23 mouse cellular contexts compared by ENCODE assay signal in genomic region chr4:107622296-107622695, GRCm38 (mm10).
DNase-seq lines count a peak whose midpoint lies in the region; ATAC-seq lines count a peak whose summit lies in the region.
"Had no signal": no experiment of that assay in that cellular context is flagged by ENCODE, and none has a peak within 500 bp of the region (broad histone marks: within the 10 kb centered on the region; RNA-seq: fewer than 3 reads in every experiment).

No protein-coding gene starts in this region.

- no peak overlapping the region for H3K4me2 ChIP-seq in hindbrain, embryonic 15.5 days
- H3K4me2 ChIP-seq in hindbrain, embryonic 12.5 days (replicated peaks) = no peak overlapping the region
- no peak overlapping the region for H3K4me2 ChIP-seq in neural tube, embryonic 12.5 days (replicated peaks)
- H3K4me2 ChIP-seq: embryonic facial prominence, embryonic 12.5 days; midbrain, embryonic 12.5 days; stomach, embryonic 15.5 days had no signal

- H3K27me3 ChIP-seq in hindbrain, embryonic 15.5 days = no peaks in the 10 kb centered on the region
- no peaks in the 10 kb centered on the region for H3K27me3 ChIP-seq in hindbrain, embryonic 12.5 days
- no peaks in the 10 kb centered on the region for H3K27me3 ChIP-seq in neural tube, embryonic 12.5 days (replicated peaks)
- H3K27me3 ChIP-seq: CH12.LX; Patski; stomach, embryonic 15.5 days had no signal

- no peaks in the 10 kb centered on the region for H3K36me3 ChIP-seq in hindbrain, embryonic 15.5 days
- no peaks in the 10 kb centered on the region for H3K36me3 ChIP-seq in hindbrain, embryonic 12.5 days
- H3K36me3 ChIP-seq in neural tube, embryonic 12.5 days = no peaks in the 10 kb centered on the region
- H3K36me3 ChIP-seq: embryonic facial prominence, embryonic 12.5 days; G1E; limb, embryonic 10.5 days; midbrain, embryonic 12.5 days; stomach, embryonic 15.5 days had no signal

- peak; percentile 31; the same call in 1 of the 2 replicates for ATAC-seq in hindbrain, embryonic 15.5 days (ENCODE audit: low FRiP score, low read depth)
- no peak for ATAC-seq in hindbrain, embryonic 12.5 days (ENCODE audit: low FRiP score)
- 0 out of 2 replicates have a peak, but pooled peaks have one; percentile 2 for ATAC-seq in neural tube, embryonic 12.5 days (ENCODE audit: low FRiP score, low read depth)
- ATAC-seq in cerebellum, adult (ENCODE audit: insufficient number of reproducible peaks, low FRiP score, low TSS enrichment) = no peak
- ATAC-seq: inflammation-experienced regulatory T-cells, adult 6 months; Patski had no signal

- 0 out of 2 replicates have a peak overlapping the region, but pooled peaks have one; percentile 40 for H3K27ac ChIP-seq in hindbrain, embryonic 15.5 days (replicated peaks)
- no peak overlapping the region for H3K27ac ChIP-seq in hindbrain, embryonic 12.5 days
- no peak overlapping the region for H3K27ac ChIP-seq in neural tube, embryonic 12.5 days
- H3K27ac ChIP-seq: embryonic facial prominence, embryonic 12.5 days; heart, adult 2 months; macrophage; midbrain, embryonic 12.5 days; stomach, embryonic 15.5 days had no signal

- DNase-seq in neural tube, embryonic 10.5 days (ENCODE audit: extremely low spot score, low spot score) = no peak
- DNase-seq in kidney, postnatal 14 days = peak; percentile 34
- no peak for DNase-seq in layer of hippocampus, adult 11-12 months (ENCODE audit: low spot score)
- DNase-seq: B cell, adult 2 months; cerebellum, adult 11-12 months; cerebellum, postnatal 25 days; gastrocnemius, postnatal 36 days; heart, adult 2 months; liver; thymus, postnatal 25 days had no signal

- peaks cover 33% of the 10 kb centered on the region for H3K4me1 ChIP-seq in hindbrain, embryonic 15.5 days (replicated peaks)
- H3K4me1 ChIP-seq in hindbrain, embryonic 12.5 days = peaks cover 44% of the 10 kb centered on the region
- peaks cover 24% of the 10 kb centered on the region for H3K4me1 ChIP-seq in neural tube, embryonic 12.5 days
- H3K4me1 ChIP-seq: stomach, embryonic 15.5 days had no signal

- no peaks in the 10 kb centered on the region for H3K9me3 ChIP-seq in hindbrain, embryonic 15.5 days
- no peaks in the 10 kb centered on the region for H3K9me3 ChIP-seq in hindbrain, embryonic 12.5 days (replicated peaks)
- H3K9me3 ChIP-seq in neural tube, embryonic 12.5 days = no peaks in the 10 kb centered on the region
- H3K9me3 ChIP-seq: embryonic facial prominence, embryonic 12.5 days; G1E; limb, embryonic 10.5 days; midbrain, embryonic 12.5 days; stomach, embryonic 15.5 days had no signal

- no peak overlapping the region for H3K9ac ChIP-seq in hindbrain, embryonic 15.5 days
- H3K9ac ChIP-seq in hindbrain, embryonic 12.5 days = no peak overlapping the region
- H3K9ac ChIP-seq in neural tube, embryonic 12.5 days = no peak overlapping the region
- H3K9ac ChIP-seq: embryonic facial prominence, embryonic 12.5 days; midbrain, embryonic 12.5 days; stomach, embryonic 15.5 days had no signal

- no peak overlapping the region for H3K4me3 ChIP-seq in hindbrain, embryonic 15.5 days
- H3K4me3 ChIP-seq in hindbrain, embryonic 12.5 days = no peak overlapping the region
- H3K4me3 ChIP-seq in neural tube, embryonic 12.5 days = no peak overlapping the region
- H3K4me3 ChIP-seq: embryonic facial prominence, embryonic 12.5 days; heart, adult 2 months; limb, embryonic 10.5 days; midbrain, embryonic 12.5 days; stomach, embryonic 15.5 days had no signal

- WGBS in hindbrain, embryonic 15.5 days = 46% methylated on average over 6 of the region's 6 CpGs
- 65% methylated on average over 6 of the region's 6 CpGs for WGBS in hindbrain, embryonic 12.5 days
- 62% methylated on average over 6 of the region's 6 CpGs for WGBS in neural tube, embryonic 12.5 days

Comparison
In these comparisons a context has a peak if more than half of its experiments do, and no peak if none do; other contexts are left out.
1. ATAC-seq: peak in hindbrain, embryonic 15.5 days (single experiment) and neural tube, embryonic 12.5 days (single experiment); none in hindbrain, embryonic 12.5 days (single experiment) and cerebellum, adult (single experiment).